Comparison of ENCODE assay signal across 24 mouse cellular contexts in the genomic region with DNA sequence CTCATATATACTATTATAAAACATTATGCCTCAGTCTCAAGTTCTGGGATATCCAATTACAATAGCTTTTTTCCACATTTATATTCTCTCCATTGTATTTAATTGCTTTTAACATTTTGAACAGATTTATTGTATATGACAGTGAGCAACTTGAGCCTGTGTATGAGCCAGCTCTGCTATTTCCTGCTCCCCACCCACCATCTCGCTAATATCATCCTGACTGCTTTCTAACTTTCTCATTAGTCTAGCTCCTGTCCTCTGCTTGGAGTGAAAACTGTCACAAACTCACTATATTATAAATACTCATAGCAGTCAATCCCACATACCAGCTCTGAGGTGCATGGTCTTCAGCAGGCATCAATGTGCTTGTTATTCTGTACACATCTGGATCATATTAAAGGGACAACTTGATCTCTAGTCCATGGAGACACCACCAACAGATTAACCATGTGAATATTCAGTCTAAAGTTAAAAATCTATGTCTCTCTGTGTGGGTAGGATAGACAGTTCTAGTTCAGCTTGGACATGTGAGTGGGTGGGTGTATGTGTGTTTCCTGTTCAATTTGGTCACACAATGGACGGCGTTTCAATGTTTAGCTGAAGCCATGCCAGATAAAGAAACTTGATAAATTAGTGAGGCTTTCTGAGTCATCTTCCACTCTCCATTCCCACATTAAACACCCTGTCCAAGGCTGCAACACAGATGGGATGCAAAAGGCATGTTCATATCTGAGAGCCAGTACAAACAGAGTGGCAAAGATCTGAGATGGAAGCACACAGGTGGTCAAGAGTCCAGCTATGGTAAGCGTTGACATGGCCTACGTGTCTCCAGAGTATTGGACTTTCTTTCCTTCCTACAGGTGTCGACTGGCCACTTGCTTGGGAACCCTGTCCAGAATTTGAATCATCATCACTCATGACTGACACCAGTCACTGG.
DNase-seq lines count a peak whose midpoint lies in the region; ATAC-seq and TF ChIP-seq lines count a peak whose summit lies in the region.
"Had no signal": no experiment of that assay in that cellular context is flagged by ENCODE, and none has a peak within 500 bp of the region (broad histone marks: within the 10 kb centered on the region; RNA-seq: fewer than 3 reads in every experiment).

No protein-coding gene starts in this region.

- intact Hi-C loops in left cerebral cortex, postnatal 25 days (cut with DNase I), result no loop called here

- H3K4me1 ChIP-seq in stomach, embryonic 16.5 days (ENCODE audit: control insufficient read depth, insufficient read depth, low read length), result no peaks in the 10 kb centered on the region
- no peaks in the 10 kb centered on the region for H3K4me1 ChIP-seq in stomach, postnatal 0 days (replicated peaks; ENCODE audit: control insufficient read depth, insufficient read depth)
- peaks cover 25% of the 10 kb centered on the region for H3K4me1 ChIP-seq in embryonic facial prominence, embryonic 15.5 days
- H3K4me1 ChIP-seq in liver, embryonic 11.5 days (replicated peaks; ENCODE audit: control insufficient read depth, insufficient read depth, low read length), result no peaks in the 10 kb centered on the region
- peaks cover 6% of the 10 kb centered on the region; the same call in 1 of the 2 replicates for H3K4me1 ChIP-seq in hindbrain, embryonic 13.5 days (replicated peaks)
- H3K4me1 ChIP-seq: forebrain, embryonic 12.5 days; heart, embryonic 15.5 days had no signal

- no peak overlapping the region for H3K4me3 ChIP-seq in stomach, embryonic 16.5 days (replicated peaks; ENCODE audit: low read length)
- no peak overlapping the region for H3K4me3 ChIP-seq in stomach, postnatal 0 days (ENCODE audit: low read depth, low read length)
- H3K4me3 ChIP-seq in embryonic facial prominence, embryonic 15.5 days (replicated peaks), result no peak overlapping the region
- no peak overlapping the region for H3K4me3 ChIP-seq in liver, embryonic 11.5 days (ENCODE audit: low read depth, low read length)
- H3K4me3 ChIP-seq in hindbrain, embryonic 13.5 days, result no peak overlapping the region
- H3K4me3 ChIP-seq: forebrain, embryonic 12.5 days; heart, embryonic 15.5 days; limb, embryonic 12.5 days had no signal

- ATAC-seq in stomach, embryonic 16.5 days (ENCODE audit: insufficient read depth, low FRiP score), result 0 out of 2 replicates have a peak, but pooled peaks have one; percentile 18
- ATAC-seq in stomach, postnatal 0 days (ENCODE audit: low FRiP score, low TSS enrichment), result no peak
- peak; percentile 79 for ATAC-seq in embryonic facial prominence, embryonic 15.5 days (ENCODE audit: insufficient number of reproducible peaks, low FRiP score, low TSS enrichment, low read depth)
- no peak for ATAC-seq in liver, embryonic 11.5 days (replicated peaks; ENCODE audit: low FRiP score)
- ATAC-seq in hindbrain, embryonic 13.5 days (ENCODE audit: low FRiP score), result no peak
- ATAC-seq: hindbrain, postnatal 0 days; intestine, postnatal 0 days had no signal

- WGBS in stomach, embryonic 16.5 days, result 61% methylated on average over 6 of the region's 6 CpGs
- WGBS in stomach, postnatal 0 days, result 62% methylated on average over 6 of the region's 6 CpGs
- 60% methylated on average over 6 of the region's 6 CpGs for WGBS in embryonic facial prominence, embryonic 15.5 days
- 71% methylated on average over 6 of the region's 6 CpGs for WGBS in liver, embryonic 11.5 days
- WGBS in hindbrain, embryonic 13.5 days, result 86% methylated on average over 6 of the region's 6 CpGs

- no peaks in the 10 kb centered on the region for H3K36me3 ChIP-seq in stomach, embryonic 16.5 days (ENCODE audit: control insufficient read depth, insufficient read depth, low read length)
- no peaks in the 10 kb centered on the region for H3K36me3 ChIP-seq in stomach, postnatal 0 days (ENCODE audit: control insufficient read depth, insufficient read depth, low read length)
- no peaks in the 10 kb centered on the region for H3K36me3 ChIP-seq in embryonic facial prominence, embryonic 15.5 days
- H3K36me3 ChIP-seq in liver, embryonic 11.5 days (ENCODE audit: control insufficient read depth, insufficient read depth, low read length), result no peaks in the 10 kb centered on the region
- no peaks in the 10 kb centered on the region for H3K36me3 ChIP-seq in hindbrain, embryonic 13.5 days
- H3K36me3 ChIP-seq: forebrain, embryonic 12.5 days; heart, embryonic 15.5 days; limb, embryonic 12.5 days had no signal

- DNase-seq in left cerebral cortex, postnatal 25 days (ENCODE audit: low spot score in 2 of 2), result peak; percentile 3 to 4
- no peak for DNase-seq in left cerebral cortex, adult 8-10 months (ENCODE audit: low spot score in 2 of 2)
- no peak for DNase-seq in stomach, postnatal 0 days (ENCODE audit: low spot score)
- no peak for DNase-seq in liver, embryonic 11.5 days (ENCODE audit: low spot score)
- DNase-seq: adrenal gland, postnatal 14 days; cerebellum, adult 8-10 months; cerebellum, postnatal 36 days; embryo, embryonic 11 days; heart, postnatal 4 days; lung, postnatal 36 days; midbrain, embryonic 14.5 days; right cerebral cortex, adult 18-20 months; right cerebral cortex, postnatal 4 days; thymus, adult 18-20 months; thymus, postnatal 4 days had no signal

- H3K27ac ChIP-seq in stomach, embryonic 16.5 days (ENCODE audit: low read length), result peak overlapping the region; percentile 59
- no peak overlapping the region for H3K27ac ChIP-seq in stomach, postnatal 0 days (replicated peaks)
- peak overlapping the region; percentile 49; the same call in 1 of the 2 replicates for H3K27ac ChIP-seq in embryonic facial prominence, embryonic 15.5 days (replicated peaks)
- H3K27ac ChIP-seq in liver, embryonic 11.5 days (ENCODE audit: low read depth, low read length), result no peak overlapping the region
- no peak overlapping the region for H3K27ac ChIP-seq in hindbrain, embryonic 13.5 days
- H3K27ac ChIP-seq: forebrain, embryonic 12.5 days; heart, embryonic 15.5 days; hindbrain, postnatal 0 days; limb, embryonic 12.5 days; liver, embryonic 14.5 days had no signal

- no peak overlapping the region for H3K4me2 ChIP-seq in stomach, embryonic 16.5 days (ENCODE audit: low read depth, low read length)
- no peak overlapping the region for H3K4me2 ChIP-seq in stomach, postnatal 0 days (replicated peaks; ENCODE audit: low read depth)
- no peak overlapping the region for H3K4me2 ChIP-seq in embryonic facial prominence, embryonic 15.5 days (replicated peaks)
- no peak overlapping the region for H3K4me2 ChIP-seq in liver, embryonic 11.5 days
- H3K4me2 ChIP-seq in hindbrain, embryonic 13.5 days, result no peak overlapping the region
- H3K4me2 ChIP-seq: forebrain, embryonic 12.5 days; heart, embryonic 15.5 days; limb, embryonic 12.5 days had no signal

- H3K9ac ChIP-seq in stomach, embryonic 16.5 days (ENCODE audit: low read length), result no peak overlapping the region
- no peak overlapping the region for H3K9ac ChIP-seq in stomach, postnatal 0 days (ENCODE audit: low read length)
- H3K9ac ChIP-seq in embryonic facial prominence, embryonic 15.5 days, result no peak overlapping the region
- H3K9ac ChIP-seq in liver, embryonic 11.5 days (ENCODE audit: low read depth, low read length), result no peak overlapping the region
- no peak overlapping the region for H3K9ac ChIP-seq in hindbrain, embryonic 13.5 days
- H3K9ac ChIP-seq: forebrain, embryonic 12.5 days; heart, embryonic 15.5 days; limb, embryonic 12.5 days; liver, embryonic 14.5 days had no signal

- TF ChIP-seq CTCF in stomach, postnatal 0 days (IDR thresholded peaks at IDR 0.05; ENCODE audit: low read depth), result no peak

- no peak for TF ChIP-seq EP300 in stomach, postnatal 0 days (optimal IDR thresholded peaks at IDR 0.05)

- H3K9me3 ChIP-seq in stomach, embryonic 16.5 days (replicated peaks; ENCODE audit: control insufficient read depth, low read length), result no peaks in the 10 kb centered on the region
- no peaks in the 10 kb centered on the region for H3K9me3 ChIP-seq in stomach, postnatal 0 days (ENCODE audit: control insufficient read depth, low read length)
- H3K9me3 ChIP-seq in embryonic facial prominence, embryonic 15.5 days (replicated peaks), result no peaks in the 10 kb centered on the region
- no peaks in the 10 kb centered on the region for H3K9me3 ChIP-seq in liver, embryonic 11.5 days (ENCODE audit: control insufficient read depth, low read length)
- no peaks in the 10 kb centered on the region for H3K9me3 ChIP-seq in hindbrain, embryonic 13.5 days
- H3K9me3 ChIP-seq: forebrain, embryonic 12.5 days; heart, embryonic 15.5 days; limb, embryonic 12.5 days had no signal

- no peaks in the 10 kb centered on the region for H3K27me3 ChIP-seq in stomach, embryonic 16.5 days (ENCODE audit: control insufficient read depth, insufficient read depth, low read length)
- H3K27me3 ChIP-seq in stomach, postnatal 0 days (ENCODE audit: control insufficient read depth, insufficient read depth, low read length), result no peaks in the 10 kb centered on the region
- H3K27me3 ChIP-seq in embryonic facial prominence, embryonic 15.5 days, result no peaks in the 10 kb centered on the region
- no peaks in the 10 kb centered on the region for H3K27me3 ChIP-seq in liver, embryonic 11.5 days (replicated peaks; ENCODE audit: control insufficient read depth, insufficient read depth, low read length)
- no peaks in the 10 kb centered on the region for H3K27me3 ChIP-seq in hindbrain, embryonic 13.5 days
- H3K27me3 ChIP-seq: forebrain, embryonic 12.5 days; heart, embryonic 15.5 days; limb, embryonic 12.5 days had no signal

Comparison
In these comparisons a context has a peak if more than half of its experiments do, and no peak if none do; other contexts are left out.
1. DNase-seq: peak in left cerebral cortex, postnatal 25 days (2 of 2); none in left cerebral cortex, adult 8-10 months (0 of 2), stomach, postnatal 0 days (single experiment) and liver, embryonic 11.5 days (single experiment).
2. ATAC-seq: peak in stomach, embryonic 16.5 days (single experiment) and embryonic facial prominence, embryonic 15.5 days (single experiment); none in stomach, postnatal 0 days (single experiment), liver, embryonic 11.5 days (single experiment) and hindbrain, embryonic 13.5 days (single experiment).
3. H3K27ac ChIP-seq: peak in stomach, embryonic 16.5 days (single experiment) and embryonic facial prominence, embryonic 15.5 days (single experiment); none in stomach, postnatal 0 days (single experiment), liver, embryonic 11.5 days (single experiment) and hindbrain, embryonic 13.5 days (single experiment).